Mouse (Mus musculus) spleen, adult 18-20 months (tissue): ENCODE data around the gene Comt.

Source experiments
- DNase-seq, 2 experiments: peaks; one replicate each; pipeline ENCODE4 v3.0.0; 2022; ENCODE audit warnings: mixed read lengths in 2 of 2

Comt gene

GRCm38 (mm10) chr16:18430641-18431212, 4.1 kb upstream of the Comt start:
- DNase-seq: no peak

GRCm38 (mm10) chr16:18429641-18430040, 3.0 kb upstream of the Comt start:
- no peak for DNase-seq

GRCm38 (mm10) chr16:18428516-18429042, 1.9 kb upstream of the Comt start:
- DNase-seq: no peak

- no peak for DNase-seq
Observed at GRCm38 (mm10) chr16:18428011-18428515, 1.4 kb upstream of the Comt start.

- peak; percentile 57 to 78 for DNase-seq
Observed at GRCm38 (mm10) chr16:18426215-18426791, 349 bp downstream of the Comt start, which contains the start of gene Txnrd2. Gene Txnrd2 (plus strand): TSS chr16:18426384.

- DNase-seq: no peak
Observed at GRCm38 (mm10) chr16:18425475-18426214, 1.0 kb downstream of the Comt start.

DNA sequence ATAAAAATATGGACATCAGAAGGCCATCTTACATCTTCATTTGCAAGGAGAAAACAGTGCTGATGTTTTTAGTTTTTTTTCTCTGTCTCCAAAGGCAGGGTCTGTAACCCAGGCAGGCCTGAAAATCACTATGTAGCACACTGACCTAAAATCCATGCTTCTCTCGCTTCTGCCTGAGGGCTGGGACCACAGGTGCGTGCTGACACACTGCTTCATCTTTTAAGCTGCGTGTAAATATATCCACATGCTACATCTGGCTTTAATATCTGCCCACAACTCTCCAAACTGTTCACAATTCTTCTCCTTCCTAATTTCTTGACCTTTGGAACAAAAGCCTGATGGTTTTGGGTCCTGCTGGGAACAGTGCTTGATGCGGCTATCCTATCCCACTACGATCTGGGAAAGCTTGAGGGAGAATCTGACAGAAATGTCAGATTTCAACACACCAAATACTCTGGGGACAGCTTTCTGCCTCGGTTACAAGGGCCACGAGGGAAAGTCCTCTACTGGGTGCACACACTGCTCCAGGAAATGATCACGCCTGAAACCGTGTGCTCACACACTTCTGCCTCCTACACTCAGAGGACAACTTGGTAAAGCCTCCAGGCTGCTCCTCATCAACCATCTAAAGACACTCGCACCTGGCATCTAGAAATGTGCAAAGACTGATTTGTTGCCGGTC, 2.1 kb downstream of the Comt start:
- no peak for DNase-seq

- no peak for DNase-seq
Observed at GRCm38 (mm10) chr16:18423915-18424265, 2.8 kb downstream of the Comt start.

- no peak for DNase-seq
Observed at GRCm38 (mm10) chr16:18423203-18423914, 3.3 kb downstream of the Comt start.

DNA sequence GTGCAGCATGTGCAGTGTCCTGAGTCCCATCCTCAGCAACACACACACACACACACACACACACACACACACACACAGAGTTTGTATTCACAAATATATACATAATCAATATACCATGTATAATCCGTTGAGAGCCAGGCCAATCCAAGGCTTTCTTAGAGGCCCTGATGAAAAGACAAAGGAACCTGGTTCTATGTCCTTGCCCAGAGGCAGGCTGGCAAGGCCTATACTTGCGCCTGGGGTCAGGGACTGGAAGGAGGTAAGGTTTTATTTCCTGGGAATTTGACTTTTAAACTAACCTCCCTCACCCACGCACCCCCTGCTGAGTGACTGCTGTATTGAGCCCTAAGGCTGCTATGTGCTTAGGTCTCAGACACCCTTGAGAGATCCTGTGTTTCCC, 6.1 kb downstream of the Comt start:
- no peak for DNase-seq

GRCm38 (mm10) chr16:18419603-18420026, 7.0 kb downstream of the Comt start:
- no peak for DNase-seq

DNA sequence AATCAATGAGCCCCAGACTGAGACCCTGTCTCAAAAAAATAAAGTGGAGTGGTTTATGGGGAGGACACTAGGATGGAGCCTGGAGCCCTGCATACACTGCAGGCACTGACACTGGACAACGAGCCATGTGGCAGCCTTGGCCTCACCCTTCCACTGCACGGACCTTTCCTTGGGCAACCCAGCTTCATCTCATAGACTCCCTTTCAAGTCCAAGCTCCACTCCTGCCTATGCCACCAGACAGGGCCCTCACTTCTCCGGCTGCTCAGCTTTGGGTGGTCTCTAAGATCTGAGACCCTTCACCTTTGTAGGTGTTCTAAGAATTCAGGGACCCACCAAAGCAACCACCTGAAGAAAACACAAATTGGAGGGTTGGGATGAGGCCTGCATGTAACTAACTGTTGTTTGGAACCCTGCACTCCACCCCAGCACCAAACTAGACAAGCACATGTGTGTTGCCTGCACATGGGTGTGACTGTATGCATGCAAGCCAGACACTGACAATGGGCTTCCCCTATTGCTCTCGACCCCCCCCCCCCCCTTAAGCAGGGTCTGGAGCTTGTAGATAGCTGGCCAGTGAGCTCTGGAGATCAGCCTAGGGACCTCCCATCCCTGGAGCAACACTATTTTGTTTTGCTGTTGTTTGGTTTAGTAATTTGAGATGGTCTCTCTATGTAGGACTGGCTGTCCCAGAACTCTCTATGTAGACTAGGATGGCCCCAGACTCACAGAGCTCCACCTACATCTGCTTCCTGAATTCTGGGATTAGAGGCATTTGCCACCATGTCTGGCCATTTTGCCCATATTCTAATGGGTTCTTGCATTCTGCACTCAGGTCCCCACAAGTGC, 7.7 kb downstream of the Comt start:
- DNase-seq: no peak

GRCm38 (mm10) chr16:18417491-18417890, 9.2 kb downstream of the Comt start:
- no peak for DNase-seq

- DNase-seq: no peak
Observed at GRCm38 (mm10) chr16:18416837-18417236, 9.8 kb downstream of the Comt start.

DNA sequence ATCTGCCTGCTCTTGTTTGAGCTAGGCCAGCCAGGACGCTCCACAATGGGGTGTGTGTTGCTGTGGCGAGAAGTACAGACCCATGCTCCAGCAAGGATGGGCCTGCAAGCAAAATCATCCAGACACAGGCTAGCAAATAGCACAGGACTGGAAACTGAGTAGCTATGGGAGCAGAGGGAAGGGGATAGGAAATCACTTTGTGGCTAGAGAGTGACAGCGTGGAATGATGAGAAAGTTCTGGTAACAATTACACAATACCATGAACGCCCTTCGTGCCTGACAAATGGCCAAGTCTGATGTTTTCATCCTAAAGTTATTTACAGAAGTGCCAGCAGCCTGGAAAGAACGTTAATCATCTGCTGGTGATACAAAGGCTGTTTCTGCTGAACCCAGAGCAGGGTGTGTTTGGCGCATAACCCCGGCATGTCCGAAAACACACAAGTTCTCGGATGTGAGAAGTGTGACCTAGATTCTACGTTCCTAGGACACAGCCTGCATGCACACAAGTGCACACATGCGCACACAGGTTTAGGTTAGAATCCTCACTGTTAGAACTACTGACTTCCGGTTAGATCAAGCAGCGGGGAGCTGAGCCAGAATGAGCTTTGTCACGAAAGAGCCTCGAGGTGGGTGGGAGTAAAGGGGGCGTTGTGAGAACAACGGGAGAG, 10.4 kb downstream of the Comt start:
- no peak for DNase-seq

- no peak for DNase-seq
Observed at GRCm38 (mm10) chr16:18413032-18413816, 13.4 kb downstream of the Comt start.

GRCm38 (mm10) chr16:18411802-18412476, 14.7 kb downstream of the Comt start:
- DNase-seq: peak; percentile 34 to 38

- DNase-seq: no peak
Observed at GRCm38 (mm10) chr16:18411026-18411649, 15.5 kb downstream of the Comt start.

DNA sequence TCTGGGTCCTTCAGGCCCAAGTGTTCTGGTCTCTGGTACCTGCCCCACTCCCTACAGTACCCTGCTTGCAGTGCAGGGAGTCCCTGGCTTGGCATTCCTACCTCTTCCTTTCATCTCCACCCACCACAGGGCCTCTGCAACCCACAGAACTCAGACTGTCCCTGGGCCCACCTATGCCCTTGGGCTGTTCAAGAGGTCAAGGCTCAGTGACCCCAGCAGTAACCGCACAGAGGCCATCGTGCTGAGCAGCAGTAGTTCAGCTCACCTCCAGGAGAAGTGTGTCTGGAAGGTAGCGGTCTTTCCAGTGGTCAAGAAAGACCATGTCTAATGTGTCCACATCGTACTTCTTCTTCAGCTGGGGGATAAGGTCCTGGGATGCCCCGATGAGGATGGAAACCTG, 16.2 kb downstream of the Comt start:
- DNase-seq: no peak
